Mouse (Mus musculus) common myeloid progenitor, adult 5-6 weeks (primary cell): Measurements from ENCODE around the gene Ephb1. TPM values are rescaled to one million over a fixed set of nuclear protein-coding genes. Genes with fewer than 3 reads are reported as not detected.

Experiments
- ATAC-seq: replicated peaks from 2 replicates; pipeline ENCODE4 v1.8.0; 2016; ENCODE audit warnings: low read depth, mild to moderate bottlenecking, moderate TSS enrichment, inconsistent platforms; ENCODE audit not compliant: poor library complexity, severe bottlenecking
- total RNA-seq: library from RNA; stranded (forward); fragments of 200-1000, 187-1606 nt; gene quantifications from 2 replicates; pipeline ENCODE4 v1.2.3, GENCODE M21; 2017

Gene Ephb1
- total RNA-seq, 1 experiment from 2014 or later, result not detected

GRCm38 (mm10) chr9:102086053-102086706, 268.3 kb downstream of the Ephb1 start:
- ATAC-seq, result no peak

- no peak for ATAC-seq
These were observed 269.0 kb downstream of the Ephb1 start for GRCm38 (mm10) chr9:102085477-102085876.

- no peak for ATAC-seq
These were observed 273.6 kb downstream of the Ephb1 start for GRCm38 (mm10) chr9:102080934-102081333.

DNA sequence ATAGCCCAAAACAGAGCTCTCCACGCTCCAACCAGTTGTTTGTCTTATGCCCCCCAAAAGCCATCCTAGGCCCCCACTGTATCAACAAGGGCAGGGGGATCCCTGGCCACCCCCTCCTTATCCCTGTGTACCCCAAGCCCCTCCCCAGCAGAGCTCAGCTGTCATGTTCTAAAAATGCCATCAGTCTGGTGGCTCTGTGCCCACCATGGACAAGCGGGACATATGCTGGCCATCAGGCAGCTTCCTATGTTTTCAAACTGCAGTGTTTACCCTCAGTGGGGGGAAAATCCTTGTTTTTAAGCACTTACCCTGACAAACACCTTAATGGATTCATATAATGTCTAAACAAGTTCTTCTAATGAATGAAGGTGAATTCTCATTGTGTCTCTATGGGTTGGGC, 275.3 kb downstream of the Ephb1 start:
- ATAC-seq, result no peak

- no peak for ATAC-seq
These were observed 276.3 kb downstream of the Ephb1 start for GRCm38 (mm10) chr9:102078238-102078637.

GRCm38 (mm10) chr9:102075539-102075938, 279.0 kb downstream of the Ephb1 start:
- ATAC-seq, result no peak

- no peak for ATAC-seq
These were observed 281.1 kb downstream of the Ephb1 start for GRCm38 (mm10) chr9:102073404-102073803.

GRCm38 (mm10) chr9:102069151-102069882, 285.2 kb downstream of the Ephb1 start:
- ATAC-seq, result no peak

DNA sequence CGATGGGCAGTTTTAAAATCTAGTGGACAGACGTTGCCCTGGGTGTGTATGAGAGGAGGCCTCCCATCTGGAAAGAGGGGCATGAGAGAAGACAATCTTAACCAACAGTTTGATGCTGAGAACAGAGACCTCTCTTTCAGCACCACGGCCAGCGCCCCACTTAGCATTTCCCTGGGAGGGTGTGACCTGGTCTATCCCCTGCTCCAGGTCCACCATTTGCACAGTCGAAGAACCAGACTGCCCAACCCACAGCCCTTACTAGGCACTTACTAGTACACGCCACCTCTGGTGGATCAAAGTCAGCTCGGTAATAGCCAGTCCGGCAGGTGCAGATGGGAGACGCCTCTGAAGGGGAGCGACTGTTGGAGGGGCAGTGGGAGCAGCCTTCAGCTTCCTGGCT, 287.9 kb downstream of the Ephb1 start:
- 0 out of 2 replicates have a peak, but pooled peaks have one; percentile 11 for ATAC-seq

GRCm38 (mm10) chr9:102045886-102046285, 308.6 kb downstream of the Ephb1 start:
- no peak for ATAC-seq

DNA sequence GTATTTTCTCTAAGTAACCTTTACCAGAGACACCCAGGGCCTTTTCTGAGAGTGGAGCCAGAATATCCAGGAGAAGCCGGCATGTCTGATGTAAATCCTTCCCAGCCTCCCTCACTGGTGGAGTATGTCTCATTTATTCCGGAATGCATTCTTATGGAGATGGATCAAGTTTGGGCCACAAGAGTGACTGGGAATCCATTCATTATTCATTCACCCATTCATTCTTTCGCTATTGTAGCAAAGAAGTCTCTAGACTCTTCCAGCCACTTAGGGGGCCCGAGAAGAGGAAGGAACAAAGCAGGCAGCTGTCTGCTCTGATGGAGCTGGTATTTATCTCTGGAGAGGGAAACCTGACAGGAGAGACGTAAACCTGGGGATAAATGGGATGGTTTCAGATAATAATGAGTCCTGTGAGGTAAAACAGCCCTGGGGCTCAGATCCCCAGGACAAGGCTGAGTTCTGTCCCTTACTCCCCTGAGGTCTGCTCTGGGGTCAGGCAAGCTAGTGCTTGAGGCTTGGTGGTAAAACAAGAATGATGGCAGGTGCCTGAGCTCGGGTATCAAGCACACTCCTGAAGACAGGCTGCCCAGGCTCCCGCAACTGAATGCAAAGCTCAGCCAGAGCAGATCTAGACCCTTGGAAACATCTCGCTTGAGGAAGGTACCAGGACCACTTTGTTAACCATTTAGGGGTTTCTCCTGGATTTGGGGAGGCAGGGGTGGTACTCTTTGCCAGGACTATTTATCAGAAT, 309.2 kb downstream of the Ephb1 start:
- no peak for ATAC-seq

GRCm38 (mm10) chr9:102039011-102039733, 315.3 kb downstream of the Ephb1 start:
- no peak for ATAC-seq

GRCm38 (mm10) chr9:102036132-102036531, 318.4 kb downstream of the Ephb1 start:
- no peak for ATAC-seq

GRCm38 (mm10) chr9:102033231-102033630, 321.3 kb downstream of the Ephb1 start:
- ATAC-seq, result no peak

GRCm38 (mm10) chr9:102032376-102032775, 322.1 kb downstream of the Ephb1 start:
- ATAC-seq, result no peak

GRCm38 (mm10) chr9:102029661-102030060, 324.8 kb downstream of the Ephb1 start:
- ATAC-seq, result no peak

DNA sequence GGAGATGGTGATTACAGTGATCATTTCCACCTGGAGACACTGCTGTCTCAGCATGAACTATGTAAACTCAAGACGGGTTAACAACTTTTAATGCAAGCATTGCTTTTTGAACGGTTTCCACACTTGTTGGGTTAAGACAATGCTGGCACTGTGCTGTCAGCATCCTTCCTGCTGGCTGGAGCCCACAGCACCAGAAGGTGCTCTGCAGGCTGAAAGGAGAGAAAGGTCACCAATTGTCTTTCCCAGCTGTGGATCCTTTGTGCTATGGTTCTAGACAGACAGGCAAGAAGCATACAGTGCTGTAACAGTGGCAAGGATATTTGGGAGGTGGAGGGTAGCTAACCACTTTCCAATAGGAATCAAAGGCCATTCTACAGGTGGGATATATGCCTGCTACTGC, 328.4 kb downstream of the Ephb1 start:
- no peak for ATAC-seq

GRCm38 (mm10) chr9:102025141-102025540, 329.4 kb downstream of the Ephb1 start:
- ATAC-seq, result no peak

GRCm38 (mm10) chr9:102015516-102015915, 339.0 kb downstream of the Ephb1 start:
- no peak for ATAC-seq

DNA sequence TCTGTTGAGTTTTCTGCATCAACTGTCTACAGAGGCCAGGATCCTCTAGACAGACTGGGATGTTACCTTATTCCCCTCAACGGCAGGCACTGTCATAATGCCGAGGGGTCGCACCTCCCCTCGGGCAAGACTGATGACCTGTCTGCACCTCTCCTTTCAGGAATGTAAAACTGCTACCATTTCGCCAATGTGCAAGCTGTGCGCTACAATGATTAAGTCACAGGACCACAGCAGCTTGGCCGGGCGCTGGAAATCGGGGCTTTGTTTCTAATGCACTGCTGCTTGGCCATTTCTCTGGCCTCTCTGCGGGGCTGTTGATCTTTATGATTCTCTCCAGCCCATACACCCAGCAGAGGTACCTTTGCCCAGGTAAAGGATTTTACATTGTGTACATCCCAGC, 346.8 kb downstream of the Ephb1 start:
- no peak for ATAC-seq
